Mouse (Mus musculus): ENCODE data around the gene Dmwd.

GRCm38 (mm10) chr7:19130657-19131056, 54.6 kb downstream of the Dmwd start:
- TF ChIP-seq CTCF (IDR thresholded peaks at IDR 0.05; ENCODE audit: insufficient read depth, low read depth, low read length) (no peak), POLR2A (IDR thresholded peaks at IDR 0.05; ENCODE audit: insufficient read depth, low read depth, low read length) (no peak)

Measured in olfactory bulb, adult 2 months (tissue).